Mouse (Mus musculus) MEL (cell line): ENCODE measurements around the gene Psmb7.

Experiments
- EP300 ChIP-seq, 2 experiments: IDR thresholded peaks; 2 replicates each; pipeline ENCODE4 v1.6.1; 2011; ENCODE audit warnings: improper control_type of control experiment in 2 of 2, low read length in 2 of 2, low read depth in 1 of 2, mild to moderate bottlenecking in 1 of 2
- MAZ ChIP-seq: IDR thresholded peaks from 2 replicates; pipeline ENCODE4 v1.6.1; 2012; ENCODE audit warnings: low read depth, mild to moderate bottlenecking, inconsistent platforms, low read length, improper control_type of control experiment
- USF1 ChIP-seq: IDR thresholded peaks from 2 replicates; pipeline ENCODE4 v1.6.1; 2014; ENCODE audit warnings: low read depth, mild to moderate bottlenecking, inconsistent platforms, low read length, improper control_type of control experiment, moderate library complexity
- ZMIZ1 ChIP-seq: IDR thresholded peaks from 2 replicates; pipeline ENCODE4 v1.6.1; 2012; ENCODE audit warnings: low read depth, mild to moderate bottlenecking, inconsistent platforms, low read length, improper control_type of control experiment, moderate library complexity

- TF ChIP-seq USF1 (no peak), MAZ (no peak), EP300 (IDR thresholded peaks at IDR 0.05; ENCODE audit: low read depth in 1 of 2, low read length in 2 of 2) (no peak), ZMIZ1 (no peak)
Measured at GRCm38 (mm10) chr2:38552004-38552443, 91.9 kb downstream of the Psmb7 start.
